Mouse (Mus musculus) heart, embryonic 12.5 days (tissue): ENCODE measurements around the gene Six6. TPM values are rescaled to one million over a fixed set of nuclear protein-coding genes. Genes with fewer than 3 reads are reported as not detected.

Experiments used
- ATAC-seq: fragments of 200-750 bp; cut with Nextera tagmentation; 2 replicates; pipeline ENCODE4 v1.8.0; 2017; ENCODE audit warnings: moderate TSS enrichment, moderate library complexity; ENCODE audit not compliant: insufficient number of reproducible peaks, low FRiP score
- H3K27ac ChIP-seq: fragments of 300-500 bp; sonication (generic); 2 replicates; pipeline ENCODE4 v1.5.1; 2016; ENCODE audit warnings: mild to moderate bottlenecking, moderate library complexity; ENCODE audit not compliant: poor library complexity, severe bottlenecking
- H3K27me3 ChIP-seq: fragments of 300-500 bp; sonication (generic); replicated peaks from 2 replicates; pipeline ENCODE4 v1.6.1; 2016; ENCODE audit warnings: mild to moderate bottlenecking, moderate library complexity
- H3K36me3 ChIP-seq: fragments of 300-500 bp; sonication (generic); 2 replicates; pipeline ENCODE4 v1.6.1; 2016; ENCODE audit warnings: mild to moderate bottlenecking, moderate library complexity
- H3K4me1 ChIP-seq: fragments of 300-500 bp; sonication (generic); replicated peaks from 2 replicates; pipeline ENCODE4 v1.6.1; 2016; ENCODE audit warnings: mild to moderate bottlenecking
- H3K4me2 ChIP-seq: fragments of 300-500 bp; sonication (generic); 2 replicates; pipeline ENCODE4 v1.6.1; 2016; ENCODE audit warnings: mild to moderate bottlenecking, moderate library complexity
- H3K4me3 ChIP-seq: fragments of 300-500 bp; sonication (generic); 2 replicates; pipeline ENCODE4 v1.5.1; 2016; ENCODE audit warnings: mild to moderate bottlenecking
- H3K9ac ChIP-seq: fragments of 300-500 bp; sonication (generic); 2 replicates; pipeline ENCODE4 v1.6.1; 2016; ENCODE audit warnings: mild to moderate bottlenecking, moderate library complexity
- H3K9me3 ChIP-seq: fragments of 300-500 bp; sonication (generic); replicated peaks from 2 replicates; pipeline ENCODE4 v1.6.1; 2016; ENCODE audit warnings: mild to moderate bottlenecking, moderate library complexity
- WGBS: fragments of 180-500 bp; shearing (Covaris S2); methylation state at CpG from one replicate; pipeline ENCODE4 v1.1.7; 2016; 5-methylcytosine and 5-hydroxymethylcytosine counted together
- polyA plus RNA-seq: library from polyadenylated mRNA; unstranded; fragments of >200 nt; fragmentation: Nextera tagmentation; extraction: Ambion mirVana; gene quantifications from 2 replicates; pipeline ENCODE4 v1.2.1, GENCODE M21; 2016

Gene Six6
- not detected in 2 replicates for polyA plus RNA-seq

- Histone ChIP-seq H3K9ac (no peak within 1 kb of the TSS), H3K27ac (no peak within 1 kb of the TSS), H3K36me3 (no peaks in the 10 kb centered on the region), H3K4me2 (peak within 1 kb of the TSS; percentile 60), H3K4me3 (peak within 1 kb of the TSS; percentile 35), H3K4me1 (peaks cover 5% of the 10 kb centered on the region; the same call in 1 of the 2 replicates), H3K27me3 (peaks cover 78% of the 10 kb centered on the region), H3K9me3 (no peaks in the 10 kb centered on the region)
- WGBS = under 1% methylated on average over 28 of the region's 28 CpGs
- ATAC-seq = 0 out of 2 replicates have a peak, but pooled peaks have one; percentile 22
These were observed at the start of gene Six6 for GRCm38 (mm10) chr12:72939616-72940015. TSS of gene Six6 (plus strand) at chr12:72939892.

GRCm38 (mm10) chr12:72917159-72917993 is 22.3 kb upstream of the Six6 start:
- H3K27ac ChIP-seq = no peak overlapping the region
- no peaks in the 10 kb centered on the region; the same call in 1 of the 2 replicates for H3K4me1 ChIP-seq
- peak overlapping the region; percentile 51 for H3K4me3 ChIP-seq
- ATAC-seq = no peak
- peak overlapping the region; percentile 95 for H3K4me2 ChIP-seq
- 0 out of 2 replicates have a peak, but pooled peaks cover 3% of the 10 kb centered on the region for H3K9me3 ChIP-seq
- 0 out of 2 replicates have a peak, but pooled peaks cover 3% of the 10 kb centered on the region for H3K27me3 ChIP-seq
- WGBS = 11% methylated on average over 48 of the region's 48 CpGs
- H3K36me3 ChIP-seq = no peaks in the 10 kb centered on the region
- peak overlapping the region; percentile 66 for H3K9ac ChIP-seq

- ATAC-seq = no peak
These were observed 2.9 kb upstream of the Six6 start for GRCm38 (mm10) chr12:72936751-72937150.

GRCm38 (mm10) chr12:72937537-72938120 is 2.1 kb upstream of the Six6 start:
- Histone ChIP-seq H3K9ac (no peak overlapping the region), H3K4me1 (peaks cover 5% of the 10 kb centered on the region; the same call in 1 of the 2 replicates), H3K4me3 (no peak overlapping the region), H3K27me3 (peaks cover 72% of the 10 kb centered on the region), H3K36me3 (no peaks in the 10 kb centered on the region), H3K27ac (no peak overlapping the region), H3K9me3 (no peaks in the 10 kb centered on the region), H3K4me2 (no peak overlapping the region)
- no peak for ATAC-seq
- 5% methylated on average over 19 of the region's 19 CpGs for WGBS

More at GRCm38 (mm10) chr12:72936751-72937150, 2.9 kb upstream of the Six6 start:
- Histone ChIP-seq H3K36me3 (no peaks in the 10 kb centered on the region), H3K9me3 (no peaks in the 10 kb centered on the region), H3K9ac (no peak overlapping the region), H3K4me2 (no peak overlapping the region), H3K4me1 (peaks cover 5% of the 10 kb centered on the region; the same call in 1 of the 2 replicates), H3K27me3 (peaks cover 64% of the 10 kb centered on the region), H3K27ac (no peak overlapping the region), H3K4me3 (no peak overlapping the region)
- WGBS = 44% methylated on average over 8 of the region's 8 CpGs

GRCm38 (mm10) chr12:72938176-72938575 is 1.5 kb upstream of the Six6 start:
- no peaks in the 10 kb centered on the region for H3K36me3 ChIP-seq
- H3K27me3 ChIP-seq = peaks cover 75% of the 10 kb centered on the region
- peaks cover 5% of the 10 kb centered on the region; the same call in 1 of the 2 replicates for H3K4me1 ChIP-seq
- H3K27ac ChIP-seq = no peak overlapping the region
- ATAC-seq = no peak
- no peak overlapping the region for H3K4me2 ChIP-seq
- no peak overlapping the region for H3K9ac ChIP-seq
- no peaks in the 10 kb centered on the region for H3K9me3 ChIP-seq
- WGBS = 7% methylated on average over 13 of the region's 13 CpGs
- no peak overlapping the region for H3K4me3 ChIP-seq

GRCm38 (mm10) chr12:72938600-72939490 is 847 bp upstream of the Six6 start:
- peak overlapping the region; percentile 60 for H3K4me2 ChIP-seq

GRCm38 (mm10) chr12:72940071-72940821 is 554 bp downstream of the Six6 start, which contains the start of gene 4930447C04Rik:
TSS of gene 4930447C04Rik (minus strand) at chr12:72940774.
- Histone ChIP-seq H3K9ac (no peak within 1 kb of the TSS), H3K9me3 (no peaks in the 10 kb centered on the region), H3K27me3 (peaks cover 83% of the 10 kb centered on the region), H3K4me3 (peak within 1 kb of the TSS; percentile 35), H3K36me3 (no peaks in the 10 kb centered on the region), H3K4me1 (peaks cover 9% of the 10 kb centered on the region; the same call in 1 of the 2 replicates), H3K4me2 (peak within 1 kb of the TSS; percentile 60), H3K27ac (no peak within 1 kb of the TSS)
- WGBS = 2% methylated on average over 39 of the region's 39 CpGs
- ATAC-seq = no peak

More at GRCm38 (mm10) chr12:72938600-72939490, 847 bp upstream of the Six6 start:
- no peak for ATAC-seq
- Histone ChIP-seq H3K27me3 (peaks cover 81% of the 10 kb centered on the region), H3K4me3 (no peak overlapping the region), H3K27ac (no peak overlapping the region), H3K9ac (no peak overlapping the region), H3K36me3 (no peaks in the 10 kb centered on the region), H3K9me3 (no peaks in the 10 kb centered on the region), H3K4me1 (peaks cover 5% of the 10 kb centered on the region; the same call in 1 of the 2 replicates)
- 8% methylated on average over 14 of the region's 14 CpGs for WGBS

- Histone ChIP-seq H3K36me3 (no peaks in the 10 kb centered on the region), H3K4me2 (no peak overlapping the region), H3K9me3 (no peaks in the 10 kb centered on the region), H3K27ac (no peak overlapping the region), H3K4me1 (peaks cover 16% of the 10 kb centered on the region), H3K4me3 (no peak overlapping the region), H3K9ac (no peak overlapping the region), H3K27me3 (peaks cover 85% of the 10 kb centered on the region)
- WGBS = 4% methylated on average over 11 of the region's 11 CpGs
- no peak for ATAC-seq
These were observed 1.2 kb downstream of the Six6 start for GRCm38 (mm10) chr12:72940822-72941397.

GRCm38 (mm10) chr12:72941398-72942051 is 1.8 kb downstream of the Six6 start:
- H3K27me3 ChIP-seq = peaks cover 87% of the 10 kb centered on the region
- no peak overlapping the region for H3K9ac ChIP-seq
- H3K4me2 ChIP-seq = no peak overlapping the region
- H3K27ac ChIP-seq = no peak overlapping the region
- no peaks in the 10 kb centered on the region for H3K9me3 ChIP-seq
- no peak overlapping the region for H3K4me3 ChIP-seq
- 2% methylated on average over 32 of the region's 32 CpGs for WGBS
- no peaks in the 10 kb centered on the region for H3K36me3 ChIP-seq
- H3K4me1 ChIP-seq = peaks cover 16% of the 10 kb centered on the region
- ATAC-seq = no peak
